Mouse (Mus musculus) thymus, postnatal 4 days (tissue): ENCODE measurements around the gene Cfap77.

Experiments used
- DNase-seq: peaks from one replicate; pipeline ENCODE4 v3.0.0; 2021

The Cfap77 gene

GRCm38 (mm10) chr2:29046151-29046550 is 8.7 kb downstream of the Cfap77 start:
- no peak for DNase-seq

DNA sequence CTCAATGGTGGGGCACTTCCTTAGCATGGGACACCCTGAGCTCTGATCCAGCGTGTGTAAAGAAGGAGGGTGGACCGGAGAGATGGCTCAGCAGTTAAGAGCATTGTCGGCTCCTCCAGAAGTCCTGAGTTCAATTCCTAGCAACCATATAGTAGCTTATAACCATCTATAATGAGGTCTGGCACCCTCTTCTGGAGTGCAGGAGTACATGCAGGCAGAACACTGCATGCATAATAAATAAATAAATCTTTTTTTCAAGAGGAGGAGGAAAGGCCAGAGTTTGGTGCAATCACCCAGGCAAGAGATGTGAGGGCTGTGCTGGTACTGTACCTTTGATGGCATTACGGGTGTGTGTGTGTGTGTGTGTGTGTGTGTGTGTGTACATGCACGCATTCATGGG is 12.7 kb downstream of the Cfap77 start:
- no peak for DNase-seq

- no peak for DNase-seq
Measured at GRCm38 (mm10) chr2:29041477-29041768, 13.4 kb downstream of the Cfap77 start.

DNA sequence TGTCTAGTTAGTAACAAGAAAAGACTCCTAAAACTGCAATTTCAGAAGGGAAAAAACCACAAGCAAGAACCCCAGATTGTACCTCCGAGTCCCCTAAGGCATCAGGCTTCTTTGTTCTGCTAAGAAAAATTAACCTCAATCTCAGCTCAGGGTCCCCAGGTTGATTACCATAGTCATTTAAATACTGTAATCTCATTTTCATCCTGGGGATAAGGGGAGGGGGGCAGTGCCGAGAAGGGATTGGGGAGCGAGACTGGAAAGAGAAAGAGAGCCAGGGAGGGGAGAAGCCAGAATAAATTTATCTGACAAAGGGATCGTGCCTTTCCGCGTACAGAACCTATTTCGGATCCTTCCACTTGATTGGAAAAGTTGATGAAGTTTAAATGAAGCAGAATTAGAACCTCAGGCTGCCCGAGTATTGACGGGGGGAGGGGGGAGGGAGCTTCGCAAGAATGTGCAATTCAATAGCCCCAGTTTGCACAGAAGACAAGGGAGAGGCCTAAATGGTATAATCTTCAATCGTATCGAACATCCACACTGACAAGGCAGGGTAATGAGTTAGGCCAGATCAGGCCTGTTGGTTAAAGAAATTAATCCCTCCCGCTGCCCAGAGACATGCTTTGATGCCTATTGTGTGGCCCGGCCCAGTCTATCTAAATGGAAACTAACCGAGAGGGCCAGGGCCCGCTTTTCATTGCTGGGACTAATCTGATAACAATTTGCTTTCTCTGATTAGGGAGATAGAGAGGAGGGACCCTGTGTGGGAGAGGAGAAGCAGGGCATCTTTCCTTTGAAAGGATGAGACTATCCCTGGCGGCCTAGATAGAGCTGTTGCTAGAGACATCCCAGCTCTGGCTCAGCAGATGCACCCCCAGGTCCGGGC is 14.0 kb downstream of the Cfap77 start:
- DNase-seq: no peak

GRCm38 (mm10) chr2:29039741-29040140 is 15.1 kb downstream of the Cfap77 start:
- DNase-seq: no peak

- no peak for DNase-seq
Measured at GRCm38 (mm10) chr2:29035698-29036097, 19.2 kb downstream of the Cfap77 start.

DNA sequence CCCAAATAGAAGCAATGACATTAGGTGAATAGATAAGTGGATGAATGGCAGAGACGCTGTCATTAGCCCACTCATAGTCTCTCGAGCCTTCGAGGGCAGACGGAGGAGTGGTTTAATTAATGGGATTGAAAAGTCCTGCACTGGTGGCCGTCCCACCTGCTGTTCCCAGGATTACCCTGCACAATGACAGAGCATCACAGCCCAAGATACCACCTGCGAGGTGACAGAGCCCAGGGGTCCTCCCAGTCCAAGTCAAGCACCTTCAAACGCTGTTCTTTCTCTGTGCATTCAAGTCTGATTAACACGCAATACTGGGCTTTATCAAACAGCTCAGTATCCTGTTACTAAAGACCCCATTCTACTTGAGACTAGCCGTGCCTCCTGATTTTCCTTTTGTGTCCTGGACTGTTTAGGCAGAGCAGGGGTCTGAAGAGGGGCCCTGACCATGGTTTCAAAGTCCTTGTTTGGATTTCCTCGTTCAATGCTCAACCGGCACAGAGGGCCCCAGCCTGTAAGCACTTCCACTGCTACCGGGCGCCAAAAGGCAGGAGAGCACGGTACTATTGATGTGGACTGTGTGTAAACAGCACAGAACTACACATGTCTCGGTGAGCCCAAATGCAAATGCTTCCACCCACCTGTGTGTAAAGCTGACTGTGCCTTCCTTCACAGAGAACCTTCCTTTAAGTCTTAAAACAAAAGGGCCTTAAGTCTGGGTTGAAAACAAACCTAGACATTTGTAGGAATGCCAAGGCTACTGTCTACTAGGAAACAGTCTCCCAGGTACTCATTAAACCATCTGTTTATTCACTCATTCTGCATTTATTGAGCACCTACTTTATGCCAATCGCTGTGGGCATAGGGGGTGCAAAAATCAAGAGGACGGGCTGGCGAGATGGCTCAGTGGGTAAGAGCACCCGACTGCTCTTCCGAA is 20.1 kb downstream of the Cfap77 start:
- no peak for DNase-seq

- no peak for DNase-seq
Measured at GRCm38 (mm10) chr2:29031951-29032350, 22.9 kb downstream of the Cfap77 start.

- no peak for DNase-seq
Measured at GRCm38 (mm10) chr2:29030048-29030734, 24.7 kb downstream of the Cfap77 start.

DNA sequence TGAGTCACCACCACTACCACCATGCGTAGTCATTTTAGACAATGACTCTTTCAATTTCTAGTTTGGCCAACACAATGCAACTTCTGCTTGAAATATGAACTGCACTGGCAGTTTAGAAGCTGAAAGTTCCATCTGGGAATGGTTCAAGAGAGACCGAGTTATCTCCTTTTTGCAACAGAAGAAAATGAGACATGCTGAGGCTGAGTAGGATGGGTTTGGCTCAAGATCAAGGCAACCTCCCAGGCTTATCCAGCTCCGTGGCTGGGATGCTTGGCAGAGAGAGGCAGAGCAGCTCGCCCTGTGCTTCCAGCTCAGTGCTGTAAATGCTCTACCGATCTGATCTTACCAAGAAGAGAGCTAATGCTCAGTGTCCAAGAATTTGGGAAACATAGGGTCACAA is 29.6 kb downstream of the Cfap77 start:
- DNase-seq: no peak

DNA sequence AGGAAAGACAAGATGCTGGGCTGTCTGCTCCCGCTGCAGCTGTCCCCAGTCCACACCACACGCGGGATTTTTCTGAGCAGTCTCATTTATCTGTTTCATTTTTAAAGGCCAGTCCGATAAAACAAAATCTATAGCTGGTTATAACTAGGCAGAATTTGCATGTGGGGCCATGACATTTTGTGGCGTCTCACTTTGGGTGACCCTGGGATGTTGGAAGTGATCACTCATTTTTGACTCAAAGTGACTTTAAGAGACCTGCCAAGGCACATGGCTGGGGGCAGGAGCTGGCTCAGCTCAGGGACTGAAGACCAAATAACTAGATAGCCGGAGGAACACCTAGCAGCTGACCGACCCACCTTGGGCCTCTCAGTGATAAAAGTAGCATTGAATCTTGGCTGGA is 31.9 kb downstream of the Cfap77 start:
- DNase-seq: no peak

GRCm38 (mm10) chr2:29021025-29021424 is 33.8 kb downstream of the Cfap77 start:
- no peak for DNase-seq

DNA sequence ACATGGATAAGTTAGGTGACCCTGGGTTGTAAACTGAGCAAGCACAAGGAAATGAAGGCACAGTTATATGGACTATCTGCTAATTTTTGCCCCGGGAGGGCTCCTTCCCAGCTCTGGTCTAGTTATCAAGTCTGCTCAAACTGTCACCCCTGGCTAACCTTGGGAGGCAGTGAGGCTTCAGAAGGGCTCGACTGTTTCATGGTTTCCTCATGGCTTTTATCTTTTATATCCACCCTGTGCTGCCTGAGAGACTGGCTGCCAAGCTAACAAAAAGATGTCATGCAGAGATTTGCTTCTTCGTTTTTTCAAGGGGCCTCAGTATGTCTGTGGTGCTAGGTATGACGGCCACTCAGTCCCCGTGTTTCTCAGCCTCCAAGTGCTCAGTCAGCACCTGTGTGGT is 36.2 kb downstream of the Cfap77 start:
- no peak for DNase-seq

DNA sequence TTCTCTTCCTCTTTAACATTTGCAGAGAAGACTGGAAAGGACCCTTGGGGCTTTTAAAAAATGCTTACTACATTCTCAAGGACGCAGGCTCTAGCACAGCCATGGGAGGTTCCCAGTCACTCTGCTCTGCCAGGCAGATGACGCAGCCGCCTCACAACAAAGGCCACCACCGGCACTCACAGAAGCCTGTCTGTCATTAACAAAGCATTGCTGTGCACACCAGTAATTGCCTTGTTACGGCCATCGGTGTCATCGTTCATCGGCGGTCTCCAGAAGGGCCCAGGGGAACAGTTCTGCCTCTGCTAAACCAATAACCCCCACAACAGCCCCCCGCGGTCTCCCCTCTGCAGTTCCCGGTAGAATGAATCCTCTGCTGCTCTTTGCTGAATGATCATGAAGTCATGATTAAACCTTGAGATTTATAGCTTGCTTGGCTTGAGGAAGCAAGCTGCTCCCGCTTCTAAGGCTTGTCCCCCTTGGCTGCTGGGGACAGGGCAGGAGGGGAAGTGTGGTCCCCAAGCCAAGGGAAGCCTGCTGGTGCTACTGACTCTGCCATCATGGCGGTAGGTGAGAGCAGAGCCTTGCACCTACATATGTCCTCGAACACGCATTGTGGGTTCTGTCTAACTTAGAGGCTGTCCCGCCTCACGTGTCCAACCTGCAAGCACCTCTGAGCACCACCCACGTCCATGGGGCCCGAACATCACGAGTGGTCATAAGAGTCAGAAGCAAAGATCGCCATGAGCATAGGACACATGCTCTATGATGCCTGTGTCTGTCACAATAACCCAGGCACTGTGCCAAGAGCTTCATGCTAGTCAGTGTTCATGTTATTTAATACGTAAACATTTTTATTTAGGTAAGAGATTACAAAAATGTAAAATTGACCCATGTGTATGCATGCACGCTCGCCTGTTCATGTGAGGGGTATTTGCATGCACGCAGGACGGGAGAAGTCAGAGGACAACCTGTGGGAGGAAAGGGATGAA is 38.0 kb downstream of the Cfap77 start:
- DNase-seq: no peak

GRCm38 (mm10) chr2:29012523-29012922 is 42.3 kb downstream of the Cfap77 start:
- no peak for DNase-seq

- DNase-seq: no peak
Measured at GRCm38 (mm10) chr2:29007656-29008055, 47.2 kb downstream of the Cfap77 start.

- DNase-seq: no peak
Measured at GRCm38 (mm10) chr2:29006455-29007034, 48.3 kb downstream of the Cfap77 start.

DNA sequence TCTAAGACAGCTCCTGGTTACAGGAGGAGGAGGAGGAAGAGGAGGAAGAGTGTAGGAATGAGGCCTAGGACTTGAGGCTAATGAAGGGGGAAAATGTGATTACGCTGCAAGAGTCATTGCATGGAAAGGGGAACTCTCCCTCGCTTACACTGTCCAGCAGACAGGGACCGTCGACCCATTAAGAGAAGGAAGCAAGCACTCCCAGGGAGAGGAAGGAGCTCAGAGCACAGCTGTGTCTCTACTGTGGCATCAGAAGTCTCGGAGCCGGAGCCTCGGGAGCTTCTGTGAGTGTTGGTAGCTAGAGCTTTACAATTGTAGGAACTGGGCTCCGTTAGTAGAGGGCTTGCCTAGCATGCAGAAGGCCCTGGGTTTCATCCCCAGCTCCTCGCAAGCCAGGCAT is 50.8 kb downstream of the Cfap77 start:
- DNase-seq: no peak

- DNase-seq: no peak
Measured at GRCm38 (mm10) chr2:28998246-28998645, 56.6 kb downstream of the Cfap77 start.

DNA sequence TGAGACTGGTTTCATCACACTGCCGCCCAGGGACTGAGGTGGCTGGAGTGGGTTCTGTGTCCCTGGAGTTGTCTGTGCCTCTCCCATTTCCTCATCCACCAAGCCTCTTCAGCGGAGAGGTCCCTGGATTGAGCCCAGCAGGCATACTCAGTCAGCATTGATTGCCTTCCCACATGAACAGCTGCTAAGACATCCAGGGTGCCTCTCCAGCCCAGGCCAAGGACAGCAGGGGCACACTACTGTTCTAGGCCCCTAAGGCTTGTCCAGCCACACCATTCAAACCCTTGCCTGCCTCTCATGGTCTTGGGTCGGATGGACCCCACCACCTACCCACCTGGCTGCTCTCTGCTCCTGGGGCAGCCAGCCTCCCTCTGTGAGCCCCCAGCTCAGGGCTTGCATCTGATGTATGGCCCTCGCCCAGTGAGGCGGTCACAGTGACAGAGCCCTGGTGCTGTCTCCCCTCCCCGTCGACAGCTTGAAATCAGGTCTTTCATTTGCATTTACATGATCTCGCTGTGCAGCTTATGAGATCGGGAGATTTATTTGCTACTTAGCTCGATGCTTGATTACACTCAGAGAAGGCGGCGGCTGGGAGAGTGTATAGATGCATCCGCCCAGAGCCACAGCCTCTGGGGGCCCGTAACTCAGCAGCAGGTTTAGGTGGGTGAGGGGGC is 57.6 kb downstream of the Cfap77 start:
- DNase-seq: no peak

GRCm38 (mm10) chr2:28995436-28995835 is 59.4 kb downstream of the Cfap77 start:
- no peak for DNase-seq
